Mouse (Mus musculus) liver, adult 2 months (tissue): ENCODE data around the gene Spsb3.

Experiments used
- CTCF ChIP-seq: fragments of 200-500 bp; IDR thresholded peaks from 2 replicates; pipeline ENCODE4 v1.5.1; 2011; ENCODE audit warnings: low read depth, low read length, control low read depth
- POLR2A ChIP-seq: fragments of 200-500 bp; IDR thresholded peaks from 2 replicates; pipeline ENCODE4 v1.6.1; 2011; ENCODE audit warnings: low read length, control low read depth; ENCODE audit not compliant: insufficient read depth; ENCODE audit errors: extremely low read depth

DNA sequence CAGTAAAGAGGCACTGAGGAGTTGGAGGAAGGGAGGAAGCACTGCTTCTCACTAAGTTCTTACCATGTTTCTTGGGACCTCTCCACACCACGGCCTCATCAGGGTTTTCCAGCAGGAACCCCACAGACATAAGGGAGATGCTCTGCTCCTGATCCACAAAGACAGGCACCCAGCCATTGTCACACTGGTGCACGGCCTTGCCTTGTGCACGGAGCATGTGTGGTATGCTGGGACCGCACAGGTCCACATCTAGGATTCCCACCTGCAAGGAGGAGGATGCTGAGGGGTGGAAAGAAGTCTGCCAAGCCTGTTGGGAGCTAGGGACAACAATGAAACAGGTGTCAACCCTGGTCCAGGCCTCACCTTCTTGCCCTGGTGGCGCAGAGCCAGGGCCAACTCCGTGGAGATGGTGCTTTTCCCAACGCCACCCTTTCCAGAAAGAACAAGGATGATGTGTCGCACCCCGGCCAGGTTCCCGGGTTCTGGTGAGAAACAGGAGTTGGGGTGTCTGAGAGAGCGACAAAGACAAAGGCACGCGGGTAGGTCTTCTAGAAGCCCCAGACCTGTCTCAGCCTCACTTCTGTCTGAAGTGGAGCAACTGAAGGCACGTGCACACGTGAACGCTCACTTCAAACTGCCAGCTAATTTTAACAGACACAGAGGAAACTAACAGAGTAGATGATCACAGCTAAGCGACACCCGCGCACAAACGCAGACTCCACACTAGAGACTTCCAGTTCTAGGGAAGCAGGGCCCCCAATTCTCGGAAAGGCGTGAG, 898 bp upstream of the Spsb3 start:
- no peak for TF ChIP-seq CTCF
- no peak for TF ChIP-seq POLR2A
